Mouse (Mus musculus) C2C12 (cell line): ENCODE results near the gene Adamts16.

Experiments used
- CEBPB ChIP-seq: IDR thresholded peaks from one replicate; pipeline ENCODE4 v1.6.1; 2011; ENCODE audit warnings: low read depth, mild to moderate bottlenecking, control low read depth, moderate library complexity
- CTCF ChIP-seq: IDR thresholded peaks from one replicate; pipeline ENCODE4 v1.5.1; 2011; ENCODE audit not compliant: control insufficient read depth, insufficient read depth, insufficient read length
- FOSL1 ChIP-seq: IDR thresholded peaks from one replicate; pipeline ENCODE4 v1.8.0; 2011; ENCODE audit warnings: mild to moderate bottlenecking, low read length; ENCODE audit not compliant: poor library complexity, insufficient read depth, severe bottlenecking
- MAX ChIP-seq: IDR thresholded peaks from one replicate; pipeline ENCODE4 v1.6.1; 2011; ENCODE audit warnings: mild to moderate bottlenecking, control low read depth
- MYOD1 ChIP-seq: IDR thresholded peaks from one replicate; pipeline ENCODE4 v1.6.1; 2011; ENCODE audit warnings: low read depth; ENCODE audit not compliant: control insufficient read depth, insufficient read length
- MYOG ChIP-seq: IDR thresholded peaks from one replicate; pipeline ENCODE4 v1.6.1; 2011; ENCODE audit not compliant: control insufficient read depth, insufficient read length; ENCODE audit errors: extremely low read depth
- USF1 ChIP-seq: IDR thresholded peaks from one replicate; pipeline ENCODE4 v1.6.1; 2011; ENCODE audit warnings: low read depth, mild to moderate bottlenecking, control low read depth, moderate library complexity

GRCm38 (mm10) chr13:70798396-70798795, 43.2 kb downstream of the Adamts16 start:
- no peak for TF ChIP-seq CEBPB
- no peak for TF ChIP-seq CTCF
- no peak for TF ChIP-seq MYOG
- no peak for TF ChIP-seq USF1
- TF ChIP-seq MYOD1: no peak
- no peak for TF ChIP-seq MAX
- TF ChIP-seq FOSL1: no peak
